Mouse (Mus musculus) megakaryocyte-erythroid progenitor cell, adult 5 weeks (primary cell): Measurements from ENCODE around the gene Rassf1. TPM values are rescaled to one million over a fixed set of nuclear protein-coding genes. Genes with fewer than 3 reads are reported as not detected.

Experiments used
- polyA plus RNA-seq: library from polyadenylated mRNA; stranded (reverse); fragments of >175 nt; gene quantifications from 2 replicates; pipeline ENCODE4 v1.2.3, GENCODE M21; 2012

Gene Rassf1
- 41.8 and 45.8 TPM in 2 replicates for polyA plus RNA-seq

GRCm38 (mm10) chr9:107551117-107551889 is at the start of gene Rassf1:
Gene Rassf1 (plus strand): TSS chr9:107551555.

GRCm38 (mm10) chr9:107533791-107534407 is 17.5 kb upstream of the Rassf1 start, which contains the start of gene Tmem115:
Gene Tmem115 (plus strand): TSS chr9:107533945.

GRCm38 (mm10) chr9:107541474-107542351 is 9.6 kb upstream of the Rassf1 start, which contains the start of the genes Cyb561d2 and Nprl2:
Gene Cyb561d2 (minus strand): TSS chr9:107542193.
Gene Nprl2 (plus strand): TSS chr9:107542226.

GRCm38 (mm10) chr9:107547026-107547425 is 4.3 kb upstream of the Rassf1 start, which contains the start of gene Zmynd10:
Gene Zmynd10 (plus strand): TSS chr9:107547298.

GRCm38 (mm10) chr9:107563029-107563581 is 11.8 kb downstream of the Rassf1 start, which contains the start of gene Tusc2:
Gene Tusc2 (plus strand): TSS chr9:107563255.

GRCm38 (mm10) chr9:107567702-107568319 is 16.5 kb downstream of the Rassf1 start, which contains the start of gene Hyal2:
Gene Hyal2 (plus strand): TSS chr9:107567945.

GRCm38 (mm10) chr9:107576357-107577107 is 25.2 kb downstream of the Rassf1 start, which contains the start of gene Hyal1:
Gene Hyal1 (plus strand): TSS chr9:107576927.

GRCm38 (mm10) chr9:107578587-107578986 is 27.2 kb downstream of the Rassf1 start, which contains the start of gene Naa80:
Gene Naa80 (plus strand): TSS chr9:107578887.

GRCm38 (mm10) chr9:107580501-107581317 is 29.4 kb downstream of the Rassf1 start, which contains the start of gene Hyal3:
Gene Hyal3 (plus strand): TSS chr9:107580818.

GRCm38 (mm10) chr9:107586974-107587832 is 35.8 kb downstream of the Rassf1 start, which contains the start of gene Ifrd2:
Gene Ifrd2 (plus strand): TSS chr9:107587642.

GRCm38 (mm10) chr9:107608741-107609432 is 57.5 kb downstream of the Rassf1 start, which contains the start of gene Sema3b:
Gene Sema3b (minus strand): TSS chr9:107609229.

Other genes with a start within 250 kb of the Rassf1 start
- gene Hemk1, start 213.2 kb upstream of the Rassf1 start, polyA plus RNA-seq: 2.8 and 3.5 TPM in 2 replicates
- 0.34 and 0.41 TPM in 2 replicates for gene 6430571L13Rik, start 211.0 kb upstream of the Rassf1 start, polyA plus RNA-seq
- 1.7 and 2.1 TPM in 2 replicates for gene Cacna2d2, start 151.9 kb upstream of the Rassf1 start, polyA plus RNA-seq
- gene Tmem115, start 17.6 kb upstream of the Rassf1 start, polyA plus RNA-seq: 30.5 and 30.9 TPM in 2 replicates
- 17.6 and 21.3 TPM in 2 replicates for gene Cyb561d2, start 9.4 kb upstream of the Rassf1 start, polyA plus RNA-seq
- 0.73 and 1.6 TPM in 2 replicates for gene Nprl2, start 9.3 kb upstream of the Rassf1 start, polyA plus RNA-seq
- 0.65 and 0.95 TPM in 2 replicates for gene Zmynd10, start 4.3 kb upstream of the Rassf1 start, polyA plus RNA-seq
- gene Tusc2, start 11.7 kb downstream of the Rassf1 start, polyA plus RNA-seq: 8.9 and 11.0 TPM in 2 replicates
- 11.0 and 18.3 TPM in 2 replicates for gene Hyal2, start 16.4 kb downstream of the Rassf1 start, polyA plus RNA-seq
- 2.8 and 3.0 TPM in 2 replicates for gene Hyal1, start 25.4 kb downstream of the Rassf1 start, polyA plus RNA-seq
- 57.1 and 59.8 TPM in 2 replicates for gene Naa80, start 27.3 kb downstream of the Rassf1 start, polyA plus RNA-seq
- 0.47 and 0.67 TPM in 2 replicates for gene Hyal3, start 29.3 kb downstream of the Rassf1 start, polyA plus RNA-seq
- 99.4 and 110 TPM in 2 replicates for gene Ifrd2, start 36.1 kb downstream of the Rassf1 start, polyA plus RNA-seq
- gene Sema3b, start 57.7 kb downstream of the Rassf1 start, polyA plus RNA-seq: 0.09 TPM in 1 of 2 replicates, not detected in the other
- 1,176 and 1,508 TPM in 2 replicates for gene Gnai2, start 83.8 kb downstream of the Rassf1 start, polyA plus RNA-seq
- gene Slc38a3, start 118.0 kb downstream of the Rassf1 start, polyA plus RNA-seq: 0.02 and 0.03 TPM in 2 replicates
- 0.33 and 0.55 TPM in 2 replicates for gene Gnat1, start 128.2 kb downstream of the Rassf1 start, polyA plus RNA-seq
- 0.52 and 0.71 TPM in 2 replicates for gene Sema3f, start 158.9 kb downstream of the Rassf1 start, polyA plus RNA-seq
- gene Rbm5, start 219.4 kb downstream of the Rassf1 start, polyA plus RNA-seq: 22.6 and 29.7 TPM in 2 replicates